19 mouse cellular contexts compared by ENCODE assay signal in the genomic region with DNA sequence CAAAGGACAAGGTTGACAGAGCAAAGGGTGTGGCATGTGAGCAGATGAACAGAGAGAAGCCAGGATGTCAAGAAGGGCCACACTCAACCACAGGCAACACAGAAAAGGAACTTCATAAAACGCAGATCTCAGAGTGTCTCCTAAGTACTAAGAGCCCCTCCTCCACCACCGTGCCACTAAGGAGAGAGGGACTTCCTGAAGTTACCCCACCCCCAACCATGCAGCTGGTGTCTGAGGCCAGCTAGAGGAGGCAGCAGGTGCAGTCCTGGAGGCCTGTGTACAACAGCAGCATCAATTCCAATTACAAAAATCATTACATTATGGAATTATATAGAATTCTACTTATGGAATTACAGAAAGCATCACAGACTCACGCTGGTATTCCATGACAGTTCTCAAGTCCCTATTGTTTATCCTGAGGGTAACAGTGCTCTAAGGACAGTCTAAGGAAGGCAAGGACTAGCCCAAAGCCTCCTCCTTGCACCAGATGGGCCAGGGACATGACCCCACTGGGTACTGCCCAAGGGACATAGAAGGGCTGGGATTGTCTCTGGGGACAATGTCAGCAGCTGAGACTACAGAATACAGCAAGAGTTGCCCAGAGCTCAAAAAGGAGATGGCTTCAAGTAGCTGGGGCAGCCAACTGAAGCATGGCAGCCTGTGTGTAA. TPM values are rescaled to one million over a fixed set of nuclear protein-coding genes. Genes with fewer than 3 reads are reported as not detected.
DNase-seq lines count a peak whose midpoint lies in the region; ATAC-seq and TF ChIP-seq lines count a peak whose summit lies in the region.
"Had no signal": no experiment of that assay in that cellular context is flagged by ENCODE, and none has a peak within 500 bp of the region (broad histone marks: within the 10 kb centered on the region; RNA-seq: fewer than 3 reads in every experiment).

No protein-coding gene starts in this region.

- no peaks in the 10 kb centered on the region for H3K27me3 ChIP-seq in liver, postnatal 0 days (ENCODE audit: insufficient read depth, low read length)
- no peaks in the 10 kb centered on the region for H3K27me3 ChIP-seq in neural tube, embryonic 13.5 days
- no peaks in the 10 kb centered on the region for H3K27me3 ChIP-seq in forebrain, embryonic 11.5 days (ENCODE audit: control insufficient read depth, insufficient read depth, low read length)
- H3K27me3 ChIP-seq: stomach, embryonic 15.5 days had no signal

- no peaks in the 10 kb centered on the region for H3K36me3 ChIP-seq in liver, postnatal 0 days (replicated peaks; ENCODE audit: insufficient read depth, low read length)
- H3K36me3 ChIP-seq in neural tube, embryonic 13.5 days: peaks cover 11% of the 10 kb centered on the region; the same call in 1 of the 2 replicates
- H3K36me3 ChIP-seq in forebrain, embryonic 11.5 days (ENCODE audit: control insufficient read depth, insufficient read depth, low read length): no peaks in the 10 kb centered on the region
- H3K36me3 ChIP-seq: embryonic facial prominence, embryonic 13.5 days; heart, embryonic 13.5 days; stomach, embryonic 15.5 days had no signal

- TF ChIP-seq CTCF in liver, postnatal 0 days (IDR thresholded peaks at IDR 0.05; ENCODE audit: low read depth): no peak

- no peaks in the 10 kb centered on the region for H3K4me1 ChIP-seq in liver, postnatal 0 days (ENCODE audit: insufficient read depth)
- peaks cover 99% of the 10 kb centered on the region for H3K4me1 ChIP-seq in neural tube, embryonic 13.5 days (replicated peaks)
- H3K4me1 ChIP-seq in forebrain, embryonic 11.5 days (replicated peaks; ENCODE audit: control insufficient read depth, insufficient read depth, low read length): no peaks in the 10 kb centered on the region
- H3K4me1 ChIP-seq: heart, embryonic 13.5 days; stomach, embryonic 15.5 days had no signal

- H3K4me3 ChIP-seq in liver, postnatal 0 days (ENCODE audit: low read depth, low read length): no peak overlapping the region
- H3K4me3 ChIP-seq in neural tube, embryonic 13.5 days: no peak overlapping the region
- H3K4me3 ChIP-seq in forebrain, embryonic 11.5 days (ENCODE audit: low read depth, low read length): no peak overlapping the region
- H3K4me3 ChIP-seq: embryonic facial prominence, embryonic 13.5 days; heart, embryonic 13.5 days; limb, embryonic 12.5 days; stomach, embryonic 15.5 days had no signal

- WGBS in liver, postnatal 0 days (ENCODE audit: insufficient replicate concordance): 37% methylated on average over 3 of the region's 3 CpGs
- 26% methylated on average over 3 of the region's 3 CpGs for WGBS in neural tube, embryonic 13.5 days
- WGBS in forebrain, embryonic 11.5 days: 68% methylated on average over 3 of the region's 3 CpGs

- H3K27ac ChIP-seq in liver, postnatal 0 days (ENCODE audit: low read depth): no peak overlapping the region
- H3K27ac ChIP-seq in neural tube, embryonic 13.5 days (replicated peaks): peak overlapping the region; percentile 14; the same call in 1 of the 2 replicates
- no peak overlapping the region for H3K27ac ChIP-seq in forebrain, embryonic 11.5 days (ENCODE audit: low read depth, low read length)
- H3K27ac ChIP-seq: embryonic facial prominence, embryonic 13.5 days; heart, embryonic 13.5 days; limb, embryonic 12.5 days; liver, embryonic 14.5 days; stomach, embryonic 15.5 days had no signal

- ATAC-seq in liver, postnatal 0 days: peak; percentile 64
- peak; percentile 17 to 62; a peak in 2 of 4 replicates for ATAC-seq in hematopoietic stem cell, adult 5-6 weeks (replicated peaks in 1 of 2; ENCODE audit: insufficient read depth in 1 of 2, low FRiP score in 2 of 2, low TSS enrichment in 1 of 2, low read depth in 1 of 2, poor library complexity in 2 of 2, severe bottlenecking in 2 of 2)
- ATAC-seq in neural tube, embryonic 13.5 days (ENCODE audit: low read depth): no peak
- no peak for ATAC-seq in forebrain, embryonic 11.5 days (replicated peaks; ENCODE audit: low FRiP score)
- ATAC-seq: lung, postnatal 0 days had no signal

- no peak overlapping the region for H3K9ac ChIP-seq in liver, postnatal 0 days (replicated peaks)
- H3K9ac ChIP-seq in neural tube, embryonic 13.5 days: no peak overlapping the region
- H3K9ac ChIP-seq in forebrain, embryonic 11.5 days (ENCODE audit: low read length): no peak overlapping the region
- H3K9ac ChIP-seq: embryonic facial prominence, embryonic 13.5 days; heart, embryonic 13.5 days; limb, embryonic 12.5 days; liver, embryonic 14.5 days; stomach, embryonic 15.5 days had no signal

- TF ChIP-seq EP300 in liver, postnatal 0 days (IDR thresholded peaks at IDR 0.05; ENCODE audit: low read depth): no peak

- no peak overlapping the region for H3K4me2 ChIP-seq in liver, postnatal 0 days (ENCODE audit: low read depth, low read length)
- H3K4me2 ChIP-seq in neural tube, embryonic 13.5 days: no peak overlapping the region
- no peak overlapping the region for H3K4me2 ChIP-seq in forebrain, embryonic 11.5 days (ENCODE audit: low read depth, low read length, severe bottlenecking)
- H3K4me2 ChIP-seq: embryonic facial prominence, embryonic 13.5 days; heart, embryonic 13.5 days; limb, embryonic 12.5 days; stomach, embryonic 15.5 days had no signal

- no peak for DNase-seq in liver, postnatal 0 days
- DNase-seq in liver: no peak
- DNase-seq in thymus, postnatal 25 days: peak; percentile 66
- DNase-seq in frontal cortex, postnatal 10 days (ENCODE audit: low spot score in 2 of 2): no peak
- no peak for DNase-seq in forebrain, embryonic 11.5 days (ENCODE audit: low spot score)
- DNase-seq: adrenal gland, postnatal 36 days; cerebellum, adult 9-10 months; heart, postnatal 36 days; kidney, adult 18-20 months; kidney, postnatal 10 days; right cerebral cortex, postnatal 14 days had no signal

- H3K9me3 ChIP-seq in liver, postnatal 0 days (ENCODE audit: low read length): no peaks in the 10 kb centered on the region
- no peaks in the 10 kb centered on the region for H3K9me3 ChIP-seq in neural tube, embryonic 13.5 days
- no peaks in the 10 kb centered on the region for H3K9me3 ChIP-seq in forebrain, embryonic 11.5 days (ENCODE audit: control insufficient read depth, low read length)
- H3K9me3 ChIP-seq: embryonic facial prominence, embryonic 13.5 days; heart, embryonic 13.5 days; limb, embryonic 12.5 days; stomach, embryonic 15.5 days had no signal

RNA-seq across cellular contexts. Expression of a gene that starts 24.8 kb away (rescaled TPM):
- 0.05 TPM in 1 of 2 replicates, not detected in the other for polyA plus RNA-seq in liver, postnatal 0 days (2015; fragmentation: Nextera tagmentation; extraction: Ambion mirVana)
- 1.8 TPM in 1 of 2 replicates, not detected in the other for total RNA-seq in hematopoietic stem cell, adult 5-6 weeks (2017)
- 23.9 and 24.1 TPM in 2 replicates for polyA plus RNA-seq in neural tube, embryonic 13.5 days (2015; fragmentation: Nextera tagmentation; extraction: Ambion mirVana)
- 2.9 and 3.6 TPM in 2 replicates for polyA plus RNA-seq in forebrain, embryonic 11.5 days (2014; fragmentation: Nextera tagmentation; extraction: Ambion mirVana)
- polyA plus RNA-seq: lung, postnatal 0 days had no signal

Comparison
In these comparisons a context has a peak if more than half of its experiments do, and no peak if none do; other contexts are left out.
1. ATAC-seq: peak in liver, postnatal 0 days (single experiment) and hematopoietic stem cell, adult 5-6 weeks (2 of 2); none in neural tube, embryonic 13.5 days (single experiment) and forebrain, embryonic 11.5 days (single experiment).